Mouse (Mus musculus) olfactory bulb, adult 2 months (tissue): ENCODE data around the gene Bmp2k. TPM values are rescaled to one million over a fixed set of nuclear protein-coding genes. Genes with fewer than 3 reads are reported as not detected.
"Not testable (repeated sequence)": the region's sequence is repeated elsewhere in the genome, so short reads cannot be mapped to it uniquely, and the experiment has no call there.

Experiments used
- H3K27ac ChIP-seq: fragments of 200-500 bp; 2 replicates; pipeline ENCODE4 v1.5.1; 2012; ENCODE audit warnings: low read depth, low read length; ENCODE audit not compliant: insufficient read depth
- H3K4me1 ChIP-seq: fragments of 200-500 bp; 2 replicates; pipeline ENCODE4 v1.6.1; 2012; ENCODE audit warnings: low read length; ENCODE audit not compliant: control insufficient read depth, insufficient read depth
- H3K4me3 ChIP-seq: fragments of 200-500 bp; 2 replicates; pipeline ENCODE4 v1.5.1; 2012; ENCODE audit warnings: mild to moderate bottlenecking, low read depth, low read length, moderate library complexity; ENCODE audit not compliant: insufficient read depth
- CTCF ChIP-seq: fragments of 200-500 bp; IDR thresholded peaks from 2 replicates; pipeline ENCODE4 v1.5.1; 2012; ENCODE audit warnings: low read depth, mild to moderate bottlenecking, low read length, moderate library complexity; ENCODE audit not compliant: insufficient read depth
- POLR2A ChIP-seq: fragments of 200-500 bp; IDR thresholded peaks from 2 replicates; pipeline ENCODE4 v1.6.1; 2012; ENCODE audit warnings: mild to moderate bottlenecking, low read depth, low read length, moderate library complexity; ENCODE audit not compliant: insufficient read depth
- WGBS: fragments of 180-500 bp; shearing (Covaris S2); methylation state at CpG from one replicate; pipeline ENCODE4 v1.1.7; 2018; 5-methylcytosine and 5-hydroxymethylcytosine counted together
- polyA plus RNA-seq: library from polyadenylated mRNA; stranded (reverse); fragments of >200 nt; gene quantifications from 2 replicates; pipeline ENCODE4 v1.2.4, GENCODE M21; 2012; ENCODE audit warnings: low replicate concordance; ENCODE audit not compliant: missing spikeins, insufficient read depth, insufficient read length

Bmp2k gene
- polyA plus RNA-seq, 1 experiment, result not detected

- no peak for TF ChIP-seq POLR2A
- TF ChIP-seq CTCF, result no peak
- H3K4me3 ChIP-seq, result no peak overlapping the region
- no peak overlapping the region for H3K27ac ChIP-seq
- WGBS, result 91% methylated on average over 2 of the region's 2 CpGs
- peaks cover 7% of the 10 kb centered on the region; the same call in 1 of the 2 replicates for H3K4me1 ChIP-seq
Observed at GRCm38 (mm10) chr5:97005891-97006290, 8.4 kb downstream of the Bmp2k start.

GRCm38 (mm10) chr5:97006929-97007328, 9.4 kb downstream of the Bmp2k start:
- WGBS, result 88% methylated on average over 3 of the region's 3 CpGs
- TF ChIP-seq CTCF, result no peak
- TF ChIP-seq POLR2A, result no peak
- peaks cover 7% of the 10 kb centered on the region; the same call in 1 of the 2 replicates for H3K4me1 ChIP-seq
- H3K27ac ChIP-seq, result no peak overlapping the region
- no peak overlapping the region for H3K4me3 ChIP-seq

GRCm38 (mm10) chr5:97007496-97007895, 10.0 kb downstream of the Bmp2k start:
- Histone ChIP-seq H3K4me3 (no peak overlapping the region), H3K27ac (no peak overlapping the region), H3K4me1 (peaks cover 7% of the 10 kb centered on the region; the same call in 1 of the 2 replicates)
- WGBS, result 94% methylated on average over 3 of the region's 3 CpGs
- no peak for TF ChIP-seq POLR2A
- no peak for TF ChIP-seq CTCF

- H3K4me3 ChIP-seq, H3K4me1 ChIP-seq, H3K27ac ChIP-seq: not testable (repeated sequence)
- WGBS, result 93% methylated on average over 10 of the region's 10 CpGs
Observed at GRCm38 (mm10) chr5:97009140-97009539, 11.7 kb downstream of the Bmp2k start.

- WGBS, result 92% methylated on average over 11 of the region's 11 CpGs
- no peak overlapping the region for H3K4me3 ChIP-seq
- TF ChIP-seq POLR2A (no peak), CTCF (no peak)
- peaks cover under 1% of the 10 kb centered on the region; the same call in 1 of the 2 replicates for H3K4me1 ChIP-seq
- H3K27ac ChIP-seq, result no peak overlapping the region
Observed at GRCm38 (mm10) chr5:97009601-97010335, 12.3 kb downstream of the Bmp2k start.

GRCm38 (mm10) chr5:97015781-97016508, 18.5 kb downstream of the Bmp2k start:
- Histone ChIP-seq H3K27ac (no peak overlapping the region), H3K4me3 (no peak overlapping the region), H3K4me1 (no peaks in the 10 kb centered on the region)
- TF ChIP-seq POLR2A (no peak), CTCF (no peak)
- WGBS, result 72% methylated on average over 11 of the region's 11 CpGs

GRCm38 (mm10) chr5:97016842-97017577, 19.5 kb downstream of the Bmp2k start:
- Histone ChIP-seq H3K4me3 (no peak overlapping the region), H3K4me1 (no peaks in the 10 kb centered on the region), H3K27ac (no peak overlapping the region)
- TF ChIP-seq POLR2A (no peak), CTCF (no peak)
- WGBS, result 46% methylated on average over 9 of the region's 9 CpGs

GRCm38 (mm10) chr5:97022305-97023278, 25.1 kb downstream of the Bmp2k start:
- WGBS, result 68% methylated on average over 15 of the region's 15 CpGs

More at GRCm38 (mm10) chr5:97022305-97023278, 25.1 kb downstream of the Bmp2k start:
- no peak overlapping the region for H3K27ac ChIP-seq
- H3K4me3 ChIP-seq, result no peak overlapping the region
- TF ChIP-seq CTCF, result no peak
- H3K4me1 ChIP-seq, result peaks cover 3% of the 10 kb centered on the region
